Mouse (Mus musculus) fibroblast of lung, adult 2 months (primary cell): ENCODE data around the gene Gm20908.
"Not testable (repeated sequence)": the region's sequence is repeated elsewhere in the genome, so short reads cannot be mapped to it uniquely, and the experiment has no call there.

Source experiments
- DNase-seq: peaks from one replicate; pipeline ENCODE4 v3.0.0-alpha.2; 2011; ENCODE audit warnings: low read depth

Gm20908 gene

DNA sequence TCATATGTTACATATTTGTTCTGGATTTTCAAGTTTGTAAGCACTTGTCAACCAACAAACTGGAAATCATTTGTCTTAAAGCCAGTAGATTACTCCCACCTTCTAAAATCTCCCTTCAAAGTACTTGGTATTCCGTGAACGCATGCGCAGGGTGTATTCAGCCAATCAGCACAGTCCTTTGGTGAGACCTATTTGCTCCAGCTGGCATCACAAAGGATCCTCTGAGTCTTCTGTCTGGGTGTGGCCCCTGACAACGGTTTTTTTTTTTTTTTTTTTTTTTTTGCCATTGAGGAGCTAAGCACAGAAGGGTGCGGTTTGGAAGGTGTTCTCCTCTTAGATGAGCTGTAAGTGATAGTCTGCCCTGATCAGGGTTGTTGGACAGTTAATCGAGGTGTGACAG lies at the start of gene Gm20908:
Gene Gm20908, plus strand, starts transcription at position 301 of the 400 bp plus-strand sequence.
- not testable (repeated sequence) for DNase-seq
